Mouse (Mus musculus) midbrain, embryonic 12.5 days (tissue): ENCODE results near the gene Kcnab1. TPM values are rescaled to one million over a fixed set of nuclear protein-coding genes. Genes with fewer than 3 reads are reported as not detected.

ENCODE experiments used
- ATAC-seq: fragments of 200-750 bp; cut with Nextera tagmentation; 2 replicates; pipeline ENCODE4 v1.8.0; 2017; ENCODE audit warnings: low read depth, moderate TSS enrichment, moderate library complexity; ENCODE audit not compliant: low FRiP score
- H3K27ac ChIP-seq: fragments of 300-500 bp; sonication (generic); replicated peaks from 2 replicates; pipeline ENCODE4 v1.5.1; 2016; ENCODE audit warnings: mild to moderate bottlenecking
- H3K27me3 ChIP-seq: fragments of 300-500 bp; sonication (generic); 2 replicates; pipeline ENCODE4 v1.6.1; 2016; ENCODE audit warnings: mild to moderate bottlenecking
- H3K36me3 ChIP-seq: fragments of 300-500 bp; sonication (generic); 2 replicates; pipeline ENCODE4 v1.6.1; 2016
- H3K4me1 ChIP-seq: fragments of 300-500 bp; sonication (generic); 2 replicates; pipeline ENCODE4 v1.6.1; 2016
- H3K4me2 ChIP-seq: fragments of 300-500 bp; sonication (generic); replicated peaks from 2 replicates; pipeline ENCODE4 v1.6.1; 2016; ENCODE audit warnings: mild to moderate bottlenecking, moderate library complexity
- H3K4me3 ChIP-seq: fragments of 300-500 bp; sonication (generic); 2 replicates; pipeline ENCODE4 v1.5.1; 2016; ENCODE audit warnings: mild to moderate bottlenecking
- H3K9ac ChIP-seq: fragments of 300-500 bp; sonication (generic); replicated peaks from 2 replicates; pipeline ENCODE4 v1.6.1; 2016; ENCODE audit warnings: mild to moderate bottlenecking, moderate library complexity
- H3K9me3 ChIP-seq: fragments of 300-500 bp; sonication (generic); 2 replicates; pipeline ENCODE4 v1.6.1; 2016; ENCODE audit warnings: mild to moderate bottlenecking
- WGBS: fragments of 180-500 bp; shearing (Covaris S2); methylation state at CpG from one replicate; pipeline ENCODE4 v1.1.7; 2016; 5-methylcytosine and 5-hydroxymethylcytosine counted together
- polyA plus RNA-seq: library from polyadenylated mRNA; unstranded; fragments of >200 nt; fragmentation: Nextera tagmentation; extraction: Ambion mirVana; gene quantifications from 2 replicates; pipeline ENCODE4 v1.2.1, GENCODE M21; 2016

Gene Kcnab1
- polyA plus RNA-seq, 1 experiment from 2014 or later = 9.6 TPM

DNA sequence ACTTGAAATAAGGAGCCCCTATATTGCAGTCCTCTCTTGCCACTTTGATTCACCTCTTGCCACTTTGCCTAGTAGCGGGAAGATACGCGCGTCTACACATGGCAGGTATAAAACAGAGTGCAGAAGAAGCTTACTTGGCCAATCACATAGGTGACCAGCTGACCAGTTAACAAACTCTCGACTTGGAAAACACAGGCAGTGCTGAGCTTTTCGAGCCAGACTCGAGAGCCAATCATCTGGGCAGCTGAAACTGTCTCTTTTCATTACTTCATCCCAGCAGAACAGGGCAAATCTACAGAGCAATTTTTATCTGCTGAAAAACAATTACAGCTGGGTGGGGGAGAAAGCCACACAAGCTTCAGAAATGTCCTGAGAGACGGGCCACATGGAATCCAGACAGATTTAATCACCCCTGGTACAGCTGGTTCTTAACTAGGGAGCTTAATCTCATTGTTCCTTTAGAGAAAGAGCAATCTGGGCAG is 96.4 kb downstream of the Kcnab1 start:
- Histone ChIP-seq H3K9me3 (no peaks in the 10 kb centered on the region), H3K4me2 (no peak overlapping the region), H3K4me3 (no peak overlapping the region), H3K9ac (no peak overlapping the region), H3K27ac (peak overlapping the region; percentile 64), H3K36me3 (no peaks in the 10 kb centered on the region), H3K4me1 (peaks cover 15% of the 10 kb centered on the region; the same call in 1 of the 2 replicates), H3K27me3 (no peaks in the 10 kb centered on the region)
- peak; percentile 73 for ATAC-seq
- 46% methylated on average over 8 of the region's 8 CpGs for WGBS

DNA sequence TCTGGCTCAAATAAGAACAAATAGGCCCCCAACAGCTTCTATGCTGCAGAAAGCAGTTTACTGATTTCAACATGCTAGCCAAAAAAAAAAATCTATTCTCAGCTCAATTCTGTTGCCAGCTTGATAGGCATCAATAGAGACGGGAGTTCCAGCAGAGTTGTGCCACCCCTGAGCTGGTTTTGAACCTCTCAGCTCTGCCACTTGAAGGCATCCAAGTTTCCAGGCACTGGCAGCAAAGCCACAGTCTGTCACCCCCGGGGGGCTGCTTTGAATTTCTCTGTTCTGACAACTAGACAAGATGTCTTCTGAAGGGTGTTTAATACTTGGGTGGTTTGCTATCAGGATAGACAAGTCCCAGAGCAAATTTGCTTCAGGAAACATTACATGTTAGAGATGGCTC is 104.5 kb downstream of the Kcnab1 start:
- 73% methylated on average over 2 of the region's 2 CpGs for WGBS
- Histone ChIP-seq H3K4me3 (no peak overlapping the region), H3K9ac (no peak overlapping the region), H3K27me3 (no peaks in the 10 kb centered on the region), H3K9me3 (no peaks in the 10 kb centered on the region), H3K4me1 (peaks cover 3% of the 10 kb centered on the region; the same call in 1 of the 2 replicates), H3K36me3 (no peaks in the 10 kb centered on the region), H3K27ac (no peak overlapping the region), H3K4me2 (no peak overlapping the region)
- no peak for ATAC-seq

DNA sequence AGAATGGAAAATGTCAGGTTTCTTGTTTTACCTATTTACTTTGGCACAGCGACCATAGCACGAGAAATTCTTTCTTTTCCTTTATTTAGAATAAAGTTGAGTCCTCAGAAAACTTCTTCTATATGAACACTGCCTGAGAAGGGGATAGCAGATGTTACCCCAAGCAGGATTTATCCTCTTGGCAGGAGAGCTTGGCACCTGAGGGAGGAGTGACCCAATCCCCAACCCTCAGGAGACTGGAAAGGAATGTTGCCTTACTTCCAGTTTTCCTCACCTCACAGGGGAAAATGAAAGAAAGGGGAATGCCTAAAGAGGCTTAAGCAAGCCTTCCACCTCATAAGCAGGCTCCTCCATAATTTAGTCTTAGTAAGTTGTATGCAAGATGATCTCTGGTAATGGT is 105.5 kb downstream of the Kcnab1 start:
- Histone ChIP-seq H3K4me3 (no peak overlapping the region), H3K36me3 (no peaks in the 10 kb centered on the region), H3K9me3 (no peaks in the 10 kb centered on the region), H3K27me3 (no peaks in the 10 kb centered on the region), H3K4me2 (no peak overlapping the region), H3K4me1 (peaks cover 3% of the 10 kb centered on the region; the same call in 1 of the 2 replicates), H3K27ac (no peak overlapping the region), H3K9ac (no peak overlapping the region)
- no peak for ATAC-seq
- WGBS = 88% methylated on average over 2 of the region's 2 CpGs

DNA sequence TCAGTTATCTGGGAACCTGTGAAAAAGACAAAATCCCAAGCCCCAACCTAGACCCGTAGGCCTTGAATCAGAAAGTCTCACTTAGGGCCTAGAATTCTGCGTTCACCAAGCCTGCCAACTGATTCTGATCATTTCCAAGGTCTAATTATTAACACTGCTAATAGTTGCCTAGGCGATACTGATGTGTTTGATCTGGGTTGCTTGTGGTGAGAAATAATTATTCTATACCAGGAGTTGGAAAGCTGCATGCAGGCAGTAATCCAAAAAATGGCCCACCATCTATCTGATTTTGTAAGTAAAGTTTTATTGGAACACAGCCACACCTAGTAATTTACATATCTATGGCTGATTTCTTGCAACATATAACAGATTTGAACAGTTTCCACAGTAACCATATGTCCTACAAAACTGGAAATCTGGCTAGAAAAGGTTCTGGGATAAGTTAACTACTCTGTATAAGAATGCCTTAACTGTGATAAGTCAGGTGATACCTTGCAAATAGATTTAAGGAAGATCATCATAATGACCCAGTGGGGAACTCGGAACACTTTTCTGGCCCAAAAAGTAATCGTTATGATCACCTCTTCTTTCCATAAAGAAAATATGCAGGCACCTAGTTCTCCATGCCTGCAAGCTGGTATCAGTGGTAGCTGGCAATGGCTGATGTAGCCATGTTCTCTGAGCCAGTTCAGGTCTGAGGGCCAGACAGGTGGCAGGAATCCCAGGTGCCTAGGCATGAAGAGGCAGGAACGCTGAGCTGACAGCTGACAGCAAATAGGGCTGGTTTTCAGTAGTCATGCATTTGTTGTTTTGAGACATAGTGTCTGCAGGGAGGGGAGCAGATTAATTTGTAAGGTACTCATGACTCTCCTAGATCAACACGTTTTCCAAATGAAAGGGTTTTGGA is 108.7 kb downstream of the Kcnab1 start:
- no peak overlapping the region for H3K9ac ChIP-seq
- H3K4me3 ChIP-seq = no peak overlapping the region
- WGBS = 90% methylated on average over 7 of the region's 7 CpGs
- no peak overlapping the region for H3K27ac ChIP-seq
- H3K9me3 ChIP-seq = no peaks in the 10 kb centered on the region
- no peaks in the 10 kb centered on the region for H3K36me3 ChIP-seq
- no peak overlapping the region for H3K4me2 ChIP-seq
- H3K27me3 ChIP-seq = no peaks in the 10 kb centered on the region
- no peak for ATAC-seq
- peaks cover 3% of the 10 kb centered on the region; the same call in 1 of the 2 replicates for H3K4me1 ChIP-seq

DNA sequence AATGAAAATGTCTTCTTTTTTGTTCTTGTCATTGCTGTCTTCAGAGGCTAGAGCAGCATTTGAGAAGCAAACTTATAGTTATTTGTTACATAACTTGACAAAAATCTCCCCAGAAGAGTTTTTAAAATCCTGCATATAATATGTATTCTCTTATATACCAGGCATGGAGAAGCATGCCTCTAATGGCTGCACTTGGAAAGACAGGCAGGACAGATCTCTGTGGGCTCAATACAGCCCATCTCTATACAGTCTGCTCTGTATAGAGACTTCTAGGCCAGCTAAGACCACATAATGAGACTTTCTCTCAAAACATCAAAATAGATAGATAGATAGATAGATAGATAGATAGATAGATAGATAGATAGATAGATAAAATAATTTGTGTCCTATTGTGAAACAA is 111.1 kb downstream of the Kcnab1 start:
- peaks cover 3% of the 10 kb centered on the region; the same call in 1 of the 2 replicates for H3K4me1 ChIP-seq
- H3K4me2 ChIP-seq = no peak overlapping the region
- H3K27me3 ChIP-seq = no peaks in the 10 kb centered on the region
- no peak overlapping the region for H3K4me3 ChIP-seq
- no peak for ATAC-seq
- no peak overlapping the region for H3K27ac ChIP-seq
- H3K9me3 ChIP-seq = no peaks in the 10 kb centered on the region
- no peak overlapping the region for H3K9ac ChIP-seq
- no peaks in the 10 kb centered on the region for H3K36me3 ChIP-seq

DNA sequence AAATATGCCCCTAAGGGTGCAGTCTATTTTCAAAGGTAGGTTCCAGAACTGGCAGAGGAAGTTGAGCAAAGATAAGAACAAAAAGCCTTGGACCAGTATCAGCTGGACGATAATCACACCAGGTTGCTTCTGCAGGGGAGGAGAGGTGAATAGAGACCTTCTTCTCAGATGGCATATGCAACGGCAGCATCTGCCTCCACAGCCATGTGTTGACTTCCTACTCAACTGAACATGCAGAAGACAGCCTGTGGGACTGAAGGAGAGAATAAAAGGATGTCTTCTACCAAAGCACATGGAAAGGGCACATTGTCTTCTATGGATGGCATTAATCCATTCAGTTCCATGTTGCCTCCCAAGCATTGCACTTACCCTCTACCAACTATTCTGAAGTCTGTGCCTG is 114.5 kb downstream of the Kcnab1 start:
- Histone ChIP-seq H3K9ac (no peak overlapping the region), H3K4me1 (no peaks in the 10 kb centered on the region), H3K27ac (no peak overlapping the region), H3K4me2 (no peak overlapping the region), H3K27me3 (no peaks in the 10 kb centered on the region), H3K9me3 (no peaks in the 10 kb centered on the region), H3K36me3 (no peaks in the 10 kb centered on the region), H3K4me3 (no peak overlapping the region)
- WGBS = 96% methylated on average over 2 of the region's 2 CpGs
- no peak for ATAC-seq

DNA sequence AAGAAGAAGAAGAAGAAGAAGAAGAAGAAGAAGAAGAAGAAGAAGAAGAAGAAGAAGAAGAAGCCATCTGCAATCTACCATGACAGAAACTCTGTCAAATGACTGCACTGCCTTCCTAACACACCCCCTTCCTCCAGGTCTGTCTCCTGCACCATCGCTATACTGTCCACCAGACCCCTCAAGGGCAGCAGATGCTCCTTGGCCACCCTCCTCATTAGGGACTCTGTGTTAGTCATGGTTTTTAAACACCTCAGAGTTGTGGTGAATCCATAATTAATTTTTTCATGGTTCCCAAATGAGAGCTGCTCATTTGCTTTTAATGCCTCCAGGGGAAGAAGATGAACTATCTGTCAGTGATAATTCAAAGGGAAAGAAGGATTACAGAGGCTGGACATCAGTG is 121.8 kb downstream of the Kcnab1 start:
- Histone ChIP-seq H3K36me3 (no peaks in the 10 kb centered on the region), H3K27me3 (no peaks in the 10 kb centered on the region), H3K4me2 (no peak overlapping the region), H3K9ac (no peak overlapping the region), H3K4me1 (no peaks in the 10 kb centered on the region), H3K4me3 (no peak overlapping the region), H3K27ac (no peak overlapping the region), H3K9me3 (peaks cover 6% of the 10 kb centered on the region; the same call in 1 of the 2 replicates)
- peak; percentile 69 for ATAC-seq
- WGBS = 76% methylated on average over 1 of the region's 1 CpGs

DNA sequence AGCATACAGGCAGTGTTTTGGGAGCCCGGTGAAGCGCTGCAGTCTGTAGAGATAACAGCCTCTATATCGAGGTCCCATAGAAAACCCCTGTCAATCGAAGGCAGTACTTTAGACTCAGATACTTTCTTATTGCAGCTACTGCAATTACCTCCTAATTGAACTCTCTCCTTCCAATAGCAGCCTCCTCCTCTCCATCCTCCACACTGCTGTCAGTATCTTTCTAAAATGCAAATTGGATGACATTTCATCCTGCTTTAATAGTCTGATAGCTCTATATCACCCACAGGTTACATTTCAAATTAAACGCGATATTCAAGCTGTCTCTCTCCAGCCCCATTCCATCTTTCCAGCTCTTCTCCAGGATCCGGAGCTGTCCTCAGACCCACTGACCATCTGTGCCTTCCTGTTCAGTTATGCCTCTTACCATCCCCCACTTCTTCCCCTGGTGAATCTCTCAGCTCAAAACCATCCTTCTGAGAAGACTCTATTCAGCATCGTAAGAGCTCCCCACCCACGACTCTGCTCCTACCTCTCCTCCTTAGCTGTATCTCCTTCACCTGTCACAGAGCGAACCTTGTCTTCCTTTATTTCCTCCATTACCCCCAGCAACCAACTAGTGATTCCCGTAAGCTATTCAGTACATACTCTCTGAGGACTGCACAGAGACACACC is 122.4 kb downstream of the Kcnab1 start:
- WGBS = 82% methylated on average over 11 of the region's 11 CpGs
- no peaks in the 10 kb centered on the region for H3K27me3 ChIP-seq
- no peak overlapping the region for H3K27ac ChIP-seq
- H3K9ac ChIP-seq = no peak overlapping the region
- no peak overlapping the region for H3K4me3 ChIP-seq
- no peaks in the 10 kb centered on the region for H3K4me1 ChIP-seq
- peaks cover 11% of the 10 kb centered on the region; the same call in 1 of the 2 replicates for H3K9me3 ChIP-seq
- ATAC-seq = no peak
- H3K36me3 ChIP-seq = no peaks in the 10 kb centered on the region
- H3K4me2 ChIP-seq = no peak overlapping the region

DNA sequence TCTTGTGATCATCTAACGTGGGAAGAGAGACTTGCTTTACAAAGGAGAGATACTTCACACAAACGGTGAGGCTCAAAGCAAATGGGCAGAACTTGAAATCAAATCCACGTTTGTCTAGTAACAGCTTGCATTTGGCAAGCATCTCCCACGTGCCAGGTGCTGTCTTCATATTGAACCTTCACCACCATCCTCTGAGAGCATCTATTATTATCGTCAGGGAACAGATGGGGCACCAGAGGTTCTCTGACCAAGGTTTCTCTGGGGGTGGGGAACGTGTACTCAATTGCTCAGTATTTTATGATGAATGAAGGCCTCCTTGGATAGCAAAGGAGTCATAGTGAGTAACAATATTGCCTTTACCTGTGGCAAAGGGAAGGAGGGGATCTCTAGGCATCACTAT is 139.8 kb downstream of the Kcnab1 start:
- Histone ChIP-seq H3K27ac (no peak overlapping the region), H3K4me1 (no peaks in the 10 kb centered on the region; the same call in 1 of the 2 replicates), H3K9me3 (no peaks in the 10 kb centered on the region), H3K4me3 (no peak overlapping the region), H3K27me3 (no peaks in the 10 kb centered on the region), H3K4me2 (no peak overlapping the region), H3K9ac (no peak overlapping the region), H3K36me3 (no peaks in the 10 kb centered on the region)
- WGBS = 60% methylated on average over 6 of the region's 6 CpGs
- ATAC-seq = no peak

DNA sequence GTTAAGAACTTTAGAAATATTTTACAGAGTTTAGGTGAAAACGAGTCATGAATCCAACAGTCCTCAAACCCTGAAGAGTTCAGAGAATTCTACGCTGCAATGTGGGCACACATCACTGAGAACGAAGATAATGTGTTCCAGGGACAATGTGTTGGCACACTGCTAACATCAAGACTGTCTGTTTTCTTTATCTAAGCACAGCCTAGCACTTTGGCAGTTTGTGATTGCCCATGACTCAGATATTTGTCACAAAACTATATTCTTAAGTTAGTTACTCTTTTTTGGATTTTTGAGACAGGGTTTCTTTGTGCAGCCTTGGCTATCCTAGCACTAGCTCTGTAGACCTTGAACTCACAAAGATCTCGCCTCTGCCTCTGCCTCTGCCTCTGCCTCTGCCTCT is 151.3 kb downstream of the Kcnab1 start:
- H3K4me1 ChIP-seq = no peaks in the 10 kb centered on the region
- no peaks in the 10 kb centered on the region for H3K9me3 ChIP-seq
- ATAC-seq = no peak
- H3K36me3 ChIP-seq = no peaks in the 10 kb centered on the region
- H3K27me3 ChIP-seq = no peaks in the 10 kb centered on the region
- H3K4me2 ChIP-seq = no peak overlapping the region
- WGBS = 86% methylated on average over 4 of the region's 4 CpGs
- H3K4me3 ChIP-seq = no peak overlapping the region
- no peak overlapping the region for H3K27ac ChIP-seq
- no peak overlapping the region for H3K9ac ChIP-seq

DNA sequence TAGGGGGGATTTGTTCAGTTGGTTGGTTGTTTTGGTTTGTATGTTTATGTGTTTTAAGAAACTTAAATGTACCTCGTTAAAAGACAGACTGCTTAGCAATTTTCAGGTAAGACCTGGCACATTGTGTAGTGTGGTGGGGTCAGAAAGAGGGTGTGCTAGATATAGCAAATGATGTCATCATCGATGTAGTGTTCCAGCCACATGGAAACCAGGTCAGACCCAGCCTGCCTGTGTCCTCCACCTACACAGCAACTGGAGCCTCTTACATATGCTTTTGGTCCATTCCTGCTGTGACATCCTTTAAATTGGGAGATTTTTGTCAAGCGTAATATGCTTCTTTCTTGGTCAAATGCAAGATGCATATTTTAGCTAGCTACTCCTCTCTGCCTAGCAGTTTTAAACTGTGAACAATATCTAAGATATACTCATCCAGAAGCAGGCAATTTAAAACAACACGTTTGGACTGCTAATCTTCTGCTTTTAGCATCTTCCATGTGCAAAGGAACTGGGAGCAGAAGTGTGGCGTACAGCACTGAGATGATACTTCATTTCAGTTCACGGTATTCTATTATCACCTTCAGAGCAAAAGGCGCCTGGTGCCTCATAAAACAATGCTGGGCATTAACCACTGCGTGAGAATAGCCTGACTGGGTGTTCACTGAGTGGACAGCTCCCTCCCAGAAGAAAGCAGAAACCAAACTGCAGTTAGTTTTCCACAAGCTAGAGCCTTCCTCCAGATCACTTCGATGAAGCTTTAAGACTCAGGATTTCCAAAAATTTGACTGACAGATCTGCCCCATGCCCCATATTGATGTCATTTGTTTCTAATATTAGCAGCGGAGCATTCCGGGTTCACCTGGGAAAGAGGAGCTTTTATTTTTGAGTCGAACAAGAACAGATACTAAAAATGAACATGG is 153.6 kb downstream of the Kcnab1 start:
- H3K9me3 ChIP-seq = no peaks in the 10 kb centered on the region
- no peaks in the 10 kb centered on the region for H3K36me3 ChIP-seq
- H3K27ac ChIP-seq = no peak overlapping the region
- no peak overlapping the region for H3K9ac ChIP-seq
- ATAC-seq = no peak
- H3K4me3 ChIP-seq = no peak overlapping the region
- 87% methylated on average over 12 of the region's 12 CpGs for WGBS
- H3K4me2 ChIP-seq = no peak overlapping the region
- H3K4me1 ChIP-seq = no peaks in the 10 kb centered on the region
- H3K27me3 ChIP-seq = no peaks in the 10 kb centered on the region
